ENCODE assay signal across 9 mouse cellular contexts in genomic region chr8:120381865-120382264, GRCm38 (mm10).
DNase-seq lines count a peak whose midpoint lies in the region; ATAC-seq lines count a peak whose summit lies in the region.
"Had no signal": no experiment of that assay in that cellular context is flagged by ENCODE, and none has a peak within 500 bp of the region (broad histone marks: within the 10 kb centered on the region; RNA-seq: fewer than 3 reads in every experiment).

No protein-coding gene starts in this region.

- peaks cover 18% of the 10 kb centered on the region for H3K27me3 ChIP-seq in heart, embryonic 10.5 days (ENCODE audit: insufficient read depth, poor library complexity, severe bottlenecking)
- no peaks in the 10 kb centered on the region for H3K27me3 ChIP-seq in forebrain, embryonic 14.5 days (replicated peaks; ENCODE audit: control insufficient read depth, insufficient read depth, low read length)
- 0 out of 2 replicates have a peak, but pooled peaks cover 8% of the 10 kb centered on the region for H3K27me3 ChIP-seq in midbrain, embryonic 13.5 days

- H3K9me3 ChIP-seq in heart, embryonic 10.5 days = no peaks in the 10 kb centered on the region
- H3K9me3 ChIP-seq in forebrain, embryonic 14.5 days (replicated peaks; ENCODE audit: control insufficient read depth, low read length) = no peaks in the 10 kb centered on the region
- H3K9me3 ChIP-seq in midbrain, embryonic 13.5 days = no peaks in the 10 kb centered on the region

- 38% methylated on average over 4 of the region's 4 CpGs for WGBS in heart, embryonic 10.5 days
- WGBS in forebrain, embryonic 14.5 days = 21% methylated on average over 4 of the region's 4 CpGs
- WGBS in midbrain, embryonic 13.5 days = 17% methylated on average over 4 of the region's 4 CpGs

- H3K36me3 ChIP-seq in heart, embryonic 10.5 days = no peaks in the 10 kb centered on the region
- no peaks in the 10 kb centered on the region for H3K36me3 ChIP-seq in forebrain, embryonic 14.5 days (ENCODE audit: control insufficient read depth, insufficient read depth, low read length)
- H3K36me3 ChIP-seq in midbrain, embryonic 13.5 days = no peaks in the 10 kb centered on the region

- peaks cover 73% of the 10 kb centered on the region for H3K4me1 ChIP-seq in heart, embryonic 10.5 days
- H3K4me1 ChIP-seq in forebrain, embryonic 14.5 days (ENCODE audit: control insufficient read depth, insufficient read depth, low read length) = peaks cover 54% of the 10 kb centered on the region
- peaks cover 74% of the 10 kb centered on the region for H3K4me1 ChIP-seq in midbrain, embryonic 13.5 days (replicated peaks)

- DNase-seq in heart, embryonic 10.5 days (ENCODE audit: low spot score) = no peak
- DNase-seq in heart, postnatal 25 days (ENCODE audit: low spot score) = no peak
- DNase-seq in 3T3-L1 (ENCODE audit: low read depth, low spot score) = peak; percentile 48
- peak; percentile 25 for DNase-seq in forebrain, embryonic 14.5 days (ENCODE audit: low spot score)
- no peak for DNase-seq in adrenal gland, postnatal 10 days
- DNase-seq in thymus, postnatal 36 days = no peak
- DNase-seq: kidney, adult 9 months had no signal

- H3K4me3 ChIP-seq in heart, embryonic 10.5 days = no peak overlapping the region
- no peak overlapping the region for H3K4me3 ChIP-seq in forebrain, embryonic 14.5 days (ENCODE audit: low read depth, low read length)
- H3K4me3 ChIP-seq in midbrain, embryonic 13.5 days (replicated peaks) = no peak overlapping the region

- H3K4me2 ChIP-seq in forebrain, embryonic 14.5 days (ENCODE audit: low read length) = 0 out of 2 replicates have a peak overlapping the region, but pooled peaks have one; percentile 7
- H3K4me2 ChIP-seq in midbrain, embryonic 13.5 days (replicated peaks) = no peak overlapping the region

- intact Hi-C loops in heart, postnatal 25 days (cut with DNase I) = no loop called here

- H3K9ac ChIP-seq in forebrain, embryonic 14.5 days (ENCODE audit: low read length) = peak overlapping the region; percentile 32
- peak overlapping the region; percentile 12; the same call in 1 of the 2 replicates for H3K9ac ChIP-seq in midbrain, embryonic 13.5 days (replicated peaks)

- peak overlapping the region; percentile 89 for H3K27ac ChIP-seq in heart, embryonic 10.5 days
- H3K27ac ChIP-seq in forebrain, embryonic 14.5 days (ENCODE audit: low read depth, low read length) = peak overlapping the region; percentile 93
- peak overlapping the region; percentile 85 for H3K27ac ChIP-seq in midbrain, embryonic 13.5 days

- ATAC-seq in forebrain, embryonic 14.5 days = no peak; the same call in 1 of the 2 replicates
- peak; percentile 19 for ATAC-seq in midbrain, embryonic 13.5 days
- no peak for ATAC-seq in inflammation-experienced regulatory T-cells, adult 6 months

Comparison
In these comparisons a context has a peak if more than half of its experiments do, and no peak if none do; other contexts are left out.
1. DNase-seq: peak in 3T3-L1 (single experiment) and forebrain, embryonic 14.5 days (single experiment); none in heart, embryonic 10.5 days (single experiment), heart, postnatal 25 days (single experiment), adrenal gland, postnatal 10 days (single experiment) and thymus, postnatal 36 days (0 of 2).
2. Peak in every context shown above with its lines, with median percentiles within 50 percentile points of each other: H3K27ac ChIP-seq.